Mouse (Mus musculus) mature B cell (primary cell): ENCODE data around the gene Ucp2.

Experiments
- in situ Hi-C: fragments of 300-500 bp; cut with MboI; formaldehyde crosslinking; loops from 2 replicates; pipeline ENCODE4 v1.14.3; 2019

The Ucp2 gene

DNA sequence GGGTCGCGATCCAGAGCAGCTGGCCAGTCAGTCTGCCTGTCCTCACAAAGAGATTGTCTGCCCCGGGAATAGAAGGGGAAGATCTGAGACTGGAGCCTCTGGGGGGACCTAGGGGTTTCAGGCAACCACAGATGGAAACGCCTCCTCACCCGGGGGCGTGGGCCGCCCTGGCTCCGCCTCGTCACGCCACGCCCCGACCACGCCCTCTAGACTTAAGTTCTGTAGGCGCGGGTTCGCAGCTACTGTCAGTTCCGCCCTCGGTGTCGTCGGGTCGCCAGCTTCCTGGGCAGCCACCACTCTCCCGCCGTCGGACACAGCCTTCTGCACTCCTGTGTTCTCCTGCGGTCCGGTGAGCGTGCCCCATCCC lies at the start of gene Ucp2:
Gene Ucp2, plus strand, starts transcription at position 221 of the 367 bp plus-strand sequence.
- in situ Hi-C loops: no loop called here

DNA sequence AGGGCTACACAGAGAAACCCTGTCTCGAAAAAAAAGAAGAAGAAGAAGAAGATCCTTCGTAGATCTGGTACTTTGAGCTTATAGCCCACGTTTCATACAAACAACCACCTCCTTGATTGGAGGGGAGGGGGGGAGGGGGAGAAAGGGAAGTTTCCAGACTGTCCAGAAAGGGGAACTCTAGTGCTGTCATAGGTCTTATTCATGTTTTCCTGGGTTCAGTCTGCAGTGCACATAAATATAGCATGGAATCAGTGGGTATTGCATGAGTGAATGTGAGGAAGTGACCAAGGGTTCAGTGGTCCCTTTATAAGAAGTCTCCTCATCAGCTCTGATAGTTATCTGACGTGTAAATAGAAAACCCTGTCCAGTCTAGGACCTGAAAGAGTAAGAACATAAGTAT lies 49.4 kb upstream of the Ucp2 start:
- in situ Hi-C loops: no loop called here

DNA sequence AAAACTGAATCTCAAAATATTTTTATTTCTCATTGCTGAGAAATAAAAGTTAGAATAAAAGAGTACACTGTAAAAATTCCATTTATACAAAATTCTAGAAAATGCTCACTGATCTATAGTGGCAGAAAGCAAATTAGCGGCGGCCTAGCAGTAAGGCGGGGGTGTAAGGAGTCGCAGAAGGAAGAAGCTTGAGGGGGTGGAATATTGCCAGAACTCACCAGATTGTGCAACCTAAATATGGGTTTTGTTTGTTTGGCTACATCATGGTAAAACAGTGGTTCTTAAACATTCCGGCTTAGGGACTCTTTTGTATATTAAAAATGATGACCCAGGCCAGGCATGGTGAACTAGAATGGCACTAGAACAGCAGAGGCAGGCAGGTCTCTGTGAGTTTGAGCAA lies 46.9 kb upstream of the Ucp2 start:
- in situ Hi-C loops: no loop called here

DNA sequence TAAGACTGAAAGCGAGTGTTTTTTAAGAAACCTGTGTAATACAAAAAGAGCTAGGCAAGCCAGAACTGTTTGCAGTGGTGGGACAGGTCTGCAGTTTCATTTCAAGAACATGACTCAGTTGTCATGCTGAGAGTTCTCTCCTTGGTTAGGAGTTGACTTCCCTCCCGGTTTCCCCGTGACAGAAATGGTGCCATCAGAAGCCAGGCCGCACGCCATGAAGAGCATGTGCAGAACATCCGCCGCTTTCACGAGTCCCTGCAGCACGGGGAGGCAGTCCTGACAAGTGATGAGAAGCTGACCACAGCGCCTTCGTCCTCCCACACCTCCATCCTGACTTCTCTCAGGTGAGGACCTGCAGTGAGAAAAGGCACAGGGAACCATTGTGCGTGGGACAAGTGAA lies 44.6 kb upstream of the Ucp2 start:
- in situ Hi-C loops: no loop called here

DNA sequence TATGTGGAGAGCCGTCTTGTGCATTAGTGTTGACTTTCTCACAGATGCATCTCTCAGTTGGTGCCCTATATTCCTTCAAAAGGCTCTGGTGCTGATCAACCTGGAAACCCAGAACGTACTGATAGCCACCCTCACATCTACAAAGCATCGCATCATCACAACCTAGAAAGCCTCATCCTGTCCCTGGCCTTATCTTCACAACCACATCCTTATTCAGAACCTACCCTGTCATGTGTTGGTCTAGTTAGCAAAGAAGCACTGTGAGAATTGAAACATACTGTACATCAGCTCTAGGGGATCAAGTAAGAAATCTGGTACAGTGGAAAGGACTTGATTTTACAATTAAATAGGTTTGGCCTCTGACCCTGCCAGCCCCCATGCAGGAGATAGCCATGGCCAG lies 44.2 kb upstream of the Ucp2 start:
- in situ Hi-C loops: no loop called here

DNA sequence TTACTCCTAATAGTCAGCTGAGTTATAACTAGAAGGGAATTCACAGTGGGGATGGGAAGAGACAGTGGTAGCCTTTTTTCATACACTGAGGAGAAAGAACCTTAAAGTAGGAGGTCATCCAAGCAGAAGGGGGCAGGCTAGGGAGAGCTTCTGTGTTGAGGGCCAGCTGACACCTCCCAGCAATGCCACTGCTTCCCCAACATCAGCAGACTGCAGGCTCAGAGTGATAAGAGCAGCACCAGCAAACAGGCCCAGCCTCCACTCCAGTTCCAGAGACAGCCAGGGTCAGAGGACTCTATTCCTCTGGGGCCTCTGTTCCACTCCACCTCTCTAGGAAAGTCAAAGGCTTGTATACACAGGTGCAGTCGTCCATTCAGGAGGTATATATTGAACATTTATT lies 35.0 kb upstream of the Ucp2 start:
- in situ Hi-C loops: no loop called here

DNA sequence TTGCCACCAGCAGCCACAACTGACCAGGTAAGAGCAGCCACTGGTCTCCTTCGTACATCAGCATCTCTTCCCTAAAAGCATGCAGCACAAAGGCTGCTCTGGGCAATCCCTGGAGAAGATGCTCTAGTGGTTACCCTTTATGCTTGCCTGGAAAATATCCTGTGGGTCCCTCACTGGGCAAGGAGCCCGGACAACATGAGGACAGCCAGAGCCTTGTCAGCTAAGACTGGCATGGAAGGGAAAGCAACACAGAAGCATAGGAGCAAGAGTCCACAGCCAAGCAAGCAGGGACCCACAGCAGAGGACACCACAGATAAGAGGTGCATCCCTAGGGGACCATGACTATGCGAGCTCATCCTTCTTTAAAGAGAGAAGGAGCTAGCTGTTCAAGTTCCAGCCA lies 33.3 kb upstream of the Ucp2 start:
- in situ Hi-C loops: no loop called here

DNA sequence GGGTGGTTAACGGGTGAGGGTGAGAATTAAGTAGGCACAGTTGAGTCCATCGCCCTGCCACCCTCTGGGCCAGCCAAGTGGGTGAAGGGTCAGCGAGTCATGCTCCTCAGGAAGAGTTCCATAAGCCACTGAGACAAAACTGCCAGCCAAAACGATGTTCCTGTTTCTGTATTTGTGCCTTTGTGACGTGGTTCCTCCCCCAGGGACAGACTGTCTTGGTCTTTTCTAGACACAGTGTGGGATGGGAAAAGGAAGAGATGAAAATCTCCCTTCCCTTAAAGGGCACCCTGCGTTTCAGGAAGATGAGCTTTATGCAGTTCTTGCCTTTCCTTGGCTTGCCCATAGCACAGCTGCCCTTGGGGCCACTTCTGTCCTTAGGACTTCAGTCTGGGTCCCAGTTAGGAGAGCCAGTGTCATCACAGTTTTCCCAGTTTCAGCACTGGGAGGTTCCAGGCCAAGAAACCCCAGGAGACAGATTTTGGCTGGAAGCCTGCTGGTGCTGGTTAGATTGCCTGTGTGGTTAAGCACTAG lies 31.5 kb upstream of the Ucp2 start:
- in situ Hi-C loops: no loop called here

DNA sequence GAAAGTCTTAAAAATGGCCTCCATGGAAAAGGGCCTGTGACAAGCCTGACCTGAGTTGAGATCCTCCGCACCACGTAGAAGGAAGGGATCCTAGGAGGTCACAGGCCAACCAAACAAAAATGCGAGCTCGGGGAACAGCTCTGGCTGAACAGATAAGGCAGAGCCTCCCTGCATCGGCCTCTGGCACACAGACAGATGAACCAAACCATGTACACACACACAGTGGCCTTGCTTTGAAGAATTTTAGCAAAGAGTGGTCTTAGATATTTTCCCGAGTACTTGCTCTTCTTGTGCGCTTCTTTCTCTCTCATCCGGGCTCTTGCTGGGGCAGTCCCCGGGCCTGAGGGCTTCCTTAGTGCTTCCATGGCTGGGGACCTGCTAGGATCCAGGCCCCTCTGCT lies 29.9 kb upstream of the Ucp2 start:
- in situ Hi-C loops: no loop called here

DNA sequence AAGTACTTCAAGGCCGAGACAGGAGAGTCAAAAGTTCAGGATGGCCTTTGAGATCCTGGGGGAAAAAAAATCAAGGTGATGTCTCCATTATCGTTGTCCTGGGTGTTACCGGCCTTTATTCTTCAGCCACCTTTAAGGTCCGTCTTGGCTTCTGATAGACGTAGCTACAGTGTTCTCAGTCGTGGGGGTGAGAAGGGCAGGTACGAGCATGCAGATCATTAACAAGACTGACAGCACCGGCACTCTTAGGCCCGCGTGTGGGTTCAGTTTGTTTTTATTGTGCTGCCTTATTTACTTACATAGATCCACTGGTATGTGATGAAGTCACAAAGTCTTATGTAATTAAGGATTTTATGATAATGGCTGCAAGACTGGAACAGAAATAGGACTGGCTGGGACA lies 29.4 kb upstream of the Ucp2 start:
- in situ Hi-C loops: no loop called here

DNA sequence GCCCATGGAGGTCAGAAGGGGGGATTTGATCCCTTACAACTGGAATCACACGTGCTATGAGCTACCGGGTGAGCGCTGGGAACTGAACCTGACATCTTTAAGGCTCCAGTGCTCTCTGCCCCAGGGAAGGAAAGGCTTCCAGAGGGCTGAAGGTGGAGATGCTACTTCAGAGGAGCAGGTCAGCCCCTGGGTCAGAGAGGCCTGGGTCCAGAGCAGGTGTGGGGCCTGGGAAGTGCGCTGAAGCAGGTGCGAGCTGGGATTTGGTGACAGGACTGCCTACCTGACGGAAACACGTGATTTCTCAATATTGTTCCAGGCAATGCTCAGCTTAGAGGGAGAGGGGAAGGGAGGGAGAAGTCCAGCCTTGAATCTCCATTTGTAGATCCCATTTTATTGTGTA lies 28.9 kb upstream of the Ucp2 start:
- in situ Hi-C loops: no loop called here

DNA sequence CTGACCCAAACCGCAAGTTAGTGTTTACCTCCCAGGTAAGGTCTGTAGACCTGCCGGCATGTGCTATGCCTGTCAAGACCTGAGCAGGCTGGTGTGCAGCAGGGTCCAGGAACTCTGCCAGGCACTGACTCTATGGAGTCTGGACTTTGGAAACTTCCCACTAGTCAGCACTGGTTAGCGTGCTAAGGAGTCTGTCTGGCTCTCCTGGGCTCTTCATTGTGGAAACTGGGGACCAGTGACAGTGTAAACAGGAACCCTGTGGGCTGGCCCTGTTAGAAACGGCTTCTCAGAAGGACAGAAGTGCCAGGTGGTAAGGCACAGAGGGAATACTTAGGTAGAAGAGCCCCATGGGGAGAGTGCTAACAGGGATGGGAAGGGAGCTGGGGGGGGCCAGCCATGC lies 27.9 kb upstream of the Ucp2 start:
- in situ Hi-C loops: no loop called here

DNA sequence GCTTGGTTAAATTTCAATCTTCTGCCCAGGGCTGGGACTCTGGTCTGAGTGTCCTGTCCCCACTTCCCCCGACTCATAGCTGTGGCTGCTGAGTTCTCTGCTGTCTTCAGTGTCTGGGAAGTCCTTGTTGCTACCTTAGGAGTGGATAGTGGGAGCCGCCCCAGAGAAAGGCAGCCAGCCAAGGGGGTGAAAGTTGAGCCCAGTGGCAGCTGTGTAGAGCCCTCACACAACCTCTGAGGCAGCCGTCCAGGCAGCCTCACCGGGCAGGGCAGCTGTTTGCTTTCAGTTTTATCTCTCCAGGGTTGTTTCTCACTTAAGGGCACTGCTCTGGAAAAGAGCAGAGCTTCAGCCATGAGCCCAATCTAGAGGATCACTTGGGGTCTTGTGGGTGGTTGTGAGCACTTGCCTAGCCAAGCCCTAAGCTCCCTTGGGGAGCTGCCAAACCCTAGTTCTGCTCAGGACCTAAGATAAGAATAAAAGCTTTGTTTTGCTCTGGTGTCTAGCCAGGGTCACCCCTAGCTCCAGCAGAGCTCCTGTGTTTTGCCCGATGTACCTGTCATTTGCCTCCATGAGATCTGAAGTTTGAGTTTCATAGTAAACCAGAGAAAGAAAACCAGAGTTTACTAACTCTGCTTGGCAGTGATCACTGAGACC lies 27.4 kb upstream of the Ucp2 start:
- in situ Hi-C loops: no loop called here

DNA sequence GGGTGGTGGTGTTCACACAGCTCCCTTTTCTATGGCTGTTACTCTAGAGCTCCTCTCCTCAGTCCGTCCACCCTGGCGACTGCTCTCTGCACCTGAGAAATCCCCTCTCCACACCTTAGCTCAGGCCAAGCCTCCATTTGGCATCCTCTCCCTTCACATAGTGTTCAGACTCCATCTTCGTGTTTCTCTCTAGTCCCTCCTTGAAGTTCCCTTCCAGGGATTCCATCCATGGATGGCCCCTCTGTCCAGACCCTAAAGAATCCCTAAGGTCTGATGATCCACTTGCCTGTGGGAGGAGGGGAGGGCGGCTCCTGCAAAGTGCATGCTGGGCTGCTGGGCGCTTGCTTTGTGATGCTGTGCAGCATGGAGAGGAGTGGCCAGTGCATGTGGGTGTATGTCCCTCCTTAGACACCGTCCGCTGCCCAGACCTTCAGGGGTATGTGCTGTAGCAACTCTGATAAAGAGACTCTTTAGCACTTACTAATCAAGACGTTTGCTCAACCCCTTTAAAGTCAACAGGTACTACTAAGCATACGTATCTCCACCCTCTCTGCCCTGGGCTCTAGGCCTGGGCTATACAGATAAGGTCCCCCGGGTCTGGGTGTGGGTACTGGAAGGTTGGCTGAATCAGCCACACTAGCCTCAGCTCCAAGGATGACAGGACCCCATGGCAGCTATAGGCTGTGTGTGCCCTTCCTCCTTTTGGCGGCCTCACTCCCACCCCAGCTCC lies 26.2 kb upstream of the Ucp2 start:
- in situ Hi-C loops: no loop called here

DNA sequence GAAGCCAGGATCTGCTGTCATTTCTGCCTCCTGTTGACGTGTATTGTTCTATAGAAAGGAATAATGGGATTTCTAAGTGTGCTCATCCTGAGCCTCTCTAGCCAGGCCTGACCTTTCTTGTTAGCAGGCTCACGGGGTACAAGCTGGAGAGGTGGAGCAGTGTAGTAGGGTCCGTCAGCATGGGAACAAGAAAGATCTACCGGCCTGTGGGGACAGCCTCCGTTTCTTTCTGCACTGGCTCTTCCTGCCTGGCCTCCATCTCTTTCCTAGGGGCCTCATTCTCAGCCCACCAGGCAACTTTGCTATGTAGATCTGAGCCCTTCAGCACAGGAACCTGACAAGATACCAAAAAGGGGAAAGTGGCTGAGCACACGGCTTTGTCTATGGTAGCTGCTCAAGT lies 24.4 kb upstream of the Ucp2 start:
- in situ Hi-C loops: no loop called here

DNA sequence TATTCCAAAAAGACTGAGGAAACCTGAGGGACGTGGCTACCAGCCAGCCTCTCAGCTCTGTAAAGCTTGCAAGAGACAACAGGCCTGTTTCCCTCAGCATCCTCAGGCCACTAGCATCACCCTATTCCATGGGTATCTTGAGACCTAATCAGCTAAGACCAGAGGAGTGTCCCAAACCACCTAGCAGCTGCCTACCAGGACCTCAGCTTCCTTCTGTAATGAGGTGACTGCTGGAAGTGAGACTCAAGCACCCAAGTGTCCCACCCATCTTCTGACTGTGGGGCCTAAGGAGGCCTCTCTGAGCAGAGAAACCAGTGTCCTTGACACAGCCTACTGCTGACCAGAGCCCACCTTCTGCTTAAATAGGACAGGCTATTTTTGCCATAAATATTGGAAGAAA lies 23.6 kb upstream of the Ucp2 start:
- in situ Hi-C loops: no loop called here

DNA sequence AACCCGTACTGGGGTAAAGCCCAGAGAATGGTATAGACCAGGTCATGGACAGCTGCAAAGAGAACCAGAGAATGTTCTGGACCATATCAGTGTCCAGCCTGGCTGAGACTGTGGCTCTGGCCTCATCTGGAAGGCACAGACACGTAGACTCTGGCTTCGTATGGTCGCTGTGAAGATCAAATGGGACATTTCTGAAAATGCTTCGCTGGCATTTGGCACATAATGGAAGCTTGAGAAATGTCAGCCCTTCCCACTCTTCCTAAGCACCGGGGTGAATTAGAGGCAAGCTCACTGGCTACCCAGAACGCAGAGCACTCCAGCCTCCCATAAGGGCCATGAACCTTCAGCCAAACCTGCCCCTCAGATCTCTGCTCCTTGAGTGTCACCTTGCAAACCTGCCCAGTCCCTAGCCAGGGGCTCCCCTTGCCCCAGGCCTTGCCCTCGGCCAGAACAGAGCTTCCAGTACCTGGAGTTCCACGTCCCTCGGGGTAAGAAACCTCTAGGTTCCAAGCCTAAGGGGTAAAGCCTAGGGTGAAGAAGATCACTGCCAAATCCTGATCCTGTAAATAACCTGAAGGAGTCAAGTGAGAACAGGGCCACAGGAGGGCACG lies 22.2 kb upstream of the Ucp2 start:
- in situ Hi-C loops: no loop called here

DNA sequence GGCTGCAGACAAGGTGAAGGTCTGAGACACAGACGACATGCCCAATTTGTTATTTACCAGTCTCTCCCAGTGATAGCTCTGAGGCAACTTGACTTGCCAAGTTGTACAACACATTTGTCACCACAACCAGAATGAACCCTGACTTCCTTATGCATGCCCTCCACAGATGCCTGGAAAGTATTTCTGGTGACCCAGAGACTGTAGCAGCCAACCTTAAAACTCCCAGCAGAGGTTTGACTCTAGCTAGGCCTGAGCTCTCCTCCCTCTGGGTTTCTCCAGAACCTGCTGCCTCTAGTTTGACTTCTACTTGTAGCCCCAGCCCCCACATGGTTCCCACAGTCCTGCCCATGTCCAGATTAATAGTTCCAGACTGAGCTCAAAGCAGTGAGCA lies 21.7 kb upstream of the Ucp2 start:
- in situ Hi-C loops: no loop called here

DNA sequence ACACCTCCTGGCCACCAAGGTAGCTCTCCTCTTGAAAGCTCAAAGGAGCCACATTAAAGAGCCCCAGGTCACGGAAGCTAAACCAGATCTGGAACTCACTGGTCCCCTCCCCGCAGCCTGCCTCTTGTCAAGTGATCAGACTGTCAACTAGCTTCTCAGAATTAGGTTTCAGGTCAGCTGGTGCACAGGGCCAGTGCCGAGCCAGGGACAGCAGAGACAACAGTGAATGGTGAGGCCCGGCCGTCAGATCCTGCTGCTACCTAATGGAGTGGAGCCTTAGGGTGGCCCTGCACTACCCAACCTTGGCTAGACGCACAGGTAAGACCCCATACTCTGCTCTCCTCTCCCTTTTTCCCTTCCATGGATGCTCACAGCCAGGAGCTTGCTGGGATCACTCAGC lies 20.4 kb upstream of the Ucp2 start, which contains the start of gene Ucp3:
Gene Ucp3, plus strand, starts transcription at position 214 of the 400 bp plus-strand sequence.
- in situ Hi-C loops: no loop called here

DNA sequence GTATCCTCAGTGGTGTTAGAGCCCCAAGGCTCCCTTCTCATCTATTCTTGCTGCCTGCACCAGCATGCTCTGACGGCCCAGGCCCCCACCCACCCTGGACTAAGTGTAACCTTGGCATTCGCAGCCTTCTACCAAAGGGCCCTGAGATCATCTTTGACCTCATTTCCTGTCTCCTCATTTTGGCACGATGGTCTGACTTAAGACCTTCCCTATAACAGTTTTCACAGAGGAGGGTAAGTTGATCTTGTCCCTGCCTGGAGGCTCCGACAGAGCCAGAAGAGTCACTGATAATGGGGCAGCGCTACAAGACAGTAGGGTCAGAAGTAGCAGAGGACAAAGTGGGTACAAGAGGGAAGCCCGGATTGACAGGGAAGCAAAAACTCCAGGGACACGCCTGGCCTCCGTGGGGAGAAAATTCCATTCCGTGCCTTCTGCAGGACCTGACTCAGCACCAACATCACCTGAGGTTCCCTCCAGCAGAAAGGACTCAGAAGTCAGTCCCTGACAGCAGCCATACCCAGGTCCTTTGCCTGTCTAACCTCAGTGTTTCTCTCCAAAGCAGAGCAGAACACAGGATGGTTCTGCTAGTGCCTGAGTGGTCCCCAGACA lies 19.2 kb upstream of the Ucp2 start:
- in situ Hi-C loops: no loop called here

DNA sequence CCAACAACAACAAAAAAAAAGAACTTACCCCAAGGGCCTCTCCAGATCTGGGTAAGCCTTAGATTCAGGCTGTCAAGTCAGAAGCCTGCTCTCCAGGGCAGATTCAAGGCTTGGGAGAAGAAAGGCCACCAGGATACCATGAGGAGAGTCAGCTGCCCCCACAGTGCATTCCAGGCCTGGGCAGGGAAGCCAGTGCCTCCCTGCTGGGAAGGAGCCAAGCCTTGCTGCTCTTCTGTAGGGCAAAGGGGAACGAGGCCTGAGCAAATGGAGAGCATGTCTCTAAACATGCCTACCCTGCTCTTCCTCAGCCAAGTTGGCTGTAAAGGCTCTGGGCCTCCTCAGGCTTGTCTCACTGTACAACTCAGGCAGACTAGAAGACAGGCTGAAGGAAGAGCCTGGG lies 18.5 kb upstream of the Ucp2 start:
- in situ Hi-C loops: no loop called here

DNA sequence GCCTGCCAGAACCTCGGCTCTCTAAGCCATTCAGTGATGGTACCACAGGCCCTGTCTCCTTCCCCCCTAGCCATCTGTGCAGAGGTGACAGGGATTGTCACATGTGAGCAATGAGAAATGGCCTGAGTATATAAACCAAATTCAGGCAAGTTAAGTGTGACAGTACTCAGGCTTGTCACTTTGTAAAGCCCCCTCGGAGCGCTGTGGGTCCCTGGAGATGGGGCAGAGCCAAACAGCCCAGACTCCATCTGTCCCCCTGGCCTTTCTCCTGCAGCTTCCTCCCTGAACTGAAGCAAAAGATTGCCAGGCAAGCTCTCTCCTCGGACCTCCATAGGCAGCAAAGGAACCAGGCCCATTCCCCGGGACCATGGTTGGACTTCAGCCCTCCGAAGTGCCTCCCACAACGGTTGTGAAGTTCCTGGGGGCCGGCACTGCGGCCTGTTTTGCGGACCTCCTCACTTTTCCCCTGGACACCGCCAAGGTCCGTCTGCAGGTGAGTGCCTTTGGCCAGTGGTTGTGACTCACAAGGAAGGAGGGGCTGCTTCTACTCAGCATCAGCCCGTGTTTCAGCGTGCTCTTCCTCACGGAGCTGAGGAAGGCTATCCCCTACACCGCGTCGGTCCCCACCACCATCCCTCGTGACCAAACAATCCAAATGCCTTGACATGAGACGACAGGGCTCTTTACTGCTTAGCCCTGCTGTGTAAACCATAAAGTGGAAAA lies 13.9 kb upstream of the Ucp2 start:
- in situ Hi-C loops: no loop called here
